Mouse (Mus musculus): ENCODE results near the gene Ggt5.

GRCm38 (mm10) chr10:75592585-75592984 lies 3.4 kb downstream of the Ggt5 start:
- TF ChIP-seq CTCF (IDR thresholded peaks at IDR 0.05; ENCODE audit: low read depth) (no peak), EP300 (IDR thresholded peaks at IDR 0.05; ENCODE audit: low read depth) (no peak)
